Mouse (Mus musculus): ENCODE data around the gene Ankrd12. TPM values are rescaled to one million over a fixed set of nuclear protein-coding genes. Genes with fewer than 3 reads are reported as not detected.

Ankrd12 gene
- polyA plus RNA-seq, 1 experiment from 2014 or later = 26.0 TPM

DNA sequence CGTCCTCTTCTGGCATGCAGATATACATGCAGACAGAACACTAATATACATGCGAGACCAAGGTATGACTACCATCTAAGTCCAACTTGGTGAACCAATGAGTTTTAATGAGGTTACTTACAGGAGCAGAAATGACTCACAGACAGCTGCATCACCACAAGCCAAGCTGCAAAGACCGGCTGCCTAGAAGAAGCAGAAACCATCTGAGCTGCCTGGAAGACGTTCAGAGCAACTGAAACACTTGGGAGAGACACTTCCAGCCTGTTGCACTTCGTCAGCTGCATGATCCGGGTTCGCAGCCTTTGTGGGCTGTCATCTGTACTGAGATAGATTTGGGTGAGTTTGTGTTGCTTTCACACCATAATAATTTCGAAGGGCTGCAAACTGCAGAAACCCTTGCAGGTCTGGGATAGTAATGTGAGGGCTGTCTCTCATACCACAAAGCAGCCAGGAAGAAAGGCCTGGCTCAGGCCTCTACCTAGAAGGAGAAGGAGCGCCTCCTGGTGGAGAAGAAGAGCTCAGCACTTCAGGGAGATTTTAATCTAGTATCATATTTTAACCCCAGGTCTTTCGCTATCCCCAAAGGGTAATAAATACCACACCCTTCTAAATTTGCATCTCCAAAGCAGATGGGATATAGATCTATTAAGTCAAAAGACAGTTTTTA lies 29.8 kb upstream of the Ankrd12 start:
- H3K27ac ChIP-seq = no peak overlapping the region
- no peaks in the 10 kb centered on the region for H3K9me3 ChIP-seq (replicated peaks)
- no peak for ATAC-seq (replicated peaks; ENCODE audit: low FRiP score)
- WGBS = 55% methylated on average over 10 of the region's 10 CpGs
- no peak overlapping the region for H3K9ac ChIP-seq
- peaks cover 10% of the 10 kb centered on the region for H3K4me1 ChIP-seq
- H3K27me3 ChIP-seq = no peaks in the 10 kb centered on the region
- H3K36me3 ChIP-seq = no peaks in the 10 kb centered on the region
- no peak overlapping the region for H3K4me2 ChIP-seq
- H3K4me3 ChIP-seq (replicated peaks) = no peak overlapping the region

- Histone ChIP-seq H3K27me3 (no peaks in the 10 kb centered on the region), H3K9me3 (replicated peaks) (no peaks in the 10 kb centered on the region), H3K9ac (no peak overlapping the region), H3K4me2 (no peak overlapping the region), H3K27ac (no peak overlapping the region), H3K4me1 (peaks cover 17% of the 10 kb centered on the region), H3K4me3 (replicated peaks) (no peak overlapping the region), H3K36me3 (no peaks in the 10 kb centered on the region)
- 89% methylated on average over 7 of the region's 7 CpGs for WGBS
- ATAC-seq (replicated peaks; ENCODE audit: low FRiP score) = no peak
Observed at GRCm38 (mm10) chr17:66104076-66104475, 27.2 kb upstream of the Ankrd12 start.

DNA sequence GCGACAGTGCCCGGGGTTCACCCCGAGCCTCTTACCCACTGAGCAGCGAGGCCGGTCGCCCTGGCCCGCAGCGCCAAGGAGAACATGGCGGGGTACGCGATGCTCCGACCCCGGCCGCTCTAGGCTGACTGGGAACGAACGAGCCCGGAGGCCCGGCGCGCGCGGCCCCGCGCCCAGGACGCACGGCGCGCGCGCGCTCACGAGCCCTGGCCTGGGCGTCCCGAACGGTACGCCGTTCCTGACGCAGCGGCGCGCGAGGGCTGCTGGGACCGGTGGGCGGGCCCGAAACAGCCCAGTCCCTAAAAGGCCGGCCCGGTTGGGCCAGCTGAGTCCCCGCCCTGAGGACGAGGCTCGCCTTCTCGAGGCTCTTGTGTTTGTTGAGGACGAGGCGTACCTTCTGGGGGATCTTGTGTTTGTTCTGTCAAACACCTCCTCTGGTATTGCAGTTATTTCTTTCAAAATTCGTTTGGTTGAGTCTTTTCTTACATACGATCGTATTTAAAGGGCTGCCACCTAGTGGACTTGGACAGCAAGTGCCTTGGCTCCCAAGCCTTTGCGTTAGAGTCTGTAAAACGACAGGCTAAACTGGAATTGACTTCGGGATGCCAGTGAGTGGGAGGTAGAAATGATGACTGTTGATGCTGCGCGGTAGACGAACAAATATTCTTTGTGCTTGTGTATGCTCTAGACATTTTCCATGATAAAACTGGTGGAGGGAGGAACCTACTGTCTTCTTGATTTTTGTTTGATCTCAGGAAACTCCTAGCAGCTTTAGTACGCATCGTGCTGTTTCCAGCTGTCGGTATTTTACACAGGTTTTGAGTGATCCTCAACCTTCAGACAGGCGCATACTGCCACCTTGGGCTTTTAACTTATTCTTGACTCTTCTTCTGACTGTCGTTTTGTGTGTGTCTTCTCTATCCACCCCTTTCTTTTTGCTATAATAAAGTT lies 24.8 kb upstream of the Ankrd12 start, which contains the start of gene Ndufv2:
TSS of gene Ndufv2 (minus strand) at position 180 of the 951 bp plus-strand sequence.
- Histone ChIP-seq H3K9ac (peak within 1 kb of the TSS; percentile 78), H3K27ac (peak within 1 kb of the TSS; percentile 97), H3K4me3 (replicated peaks) (peak within 1 kb of the TSS; percentile 75), H3K9me3 (replicated peaks) (no peaks in the 10 kb centered on the region), H3K27me3 (no peaks in the 10 kb centered on the region), H3K4me1 (peaks cover 22% of the 10 kb centered on the region), H3K36me3 (0 out of 2 replicates have a peak, but pooled peaks cover 3% of the 10 kb centered on the region), H3K4me2 (peak within 1 kb of the TSS; percentile 76)
- peak; percentile 100 for ATAC-seq (replicated peaks; ENCODE audit: low FRiP score)
- WGBS = under 1% methylated on average over 61 of the region's 67 CpGs

- H3K27ac ChIP-seq = peak overlapping the region; percentile 97
- peak overlapping the region; percentile 76 for H3K4me2 ChIP-seq
- H3K4me3 ChIP-seq (replicated peaks) = peak overlapping the region; percentile 75
- H3K4me1 ChIP-seq = peaks cover 22% of the 10 kb centered on the region
- ATAC-seq (replicated peaks; ENCODE audit: low FRiP score) = no peak
- under 1% methylated on average over 41 of the region's 41 CpGs for WGBS
- H3K36me3 ChIP-seq = 0 out of 2 replicates have a peak, but pooled peaks cover 3% of the 10 kb centered on the region
- no peaks in the 10 kb centered on the region for H3K9me3 ChIP-seq (replicated peaks)
- peak overlapping the region; percentile 78 for H3K9ac ChIP-seq
- no peaks in the 10 kb centered on the region for H3K27me3 ChIP-seq
Observed at GRCm38 (mm10) chr17:66100566-66101379, 23.9 kb upstream of the Ankrd12 start.

DNA sequence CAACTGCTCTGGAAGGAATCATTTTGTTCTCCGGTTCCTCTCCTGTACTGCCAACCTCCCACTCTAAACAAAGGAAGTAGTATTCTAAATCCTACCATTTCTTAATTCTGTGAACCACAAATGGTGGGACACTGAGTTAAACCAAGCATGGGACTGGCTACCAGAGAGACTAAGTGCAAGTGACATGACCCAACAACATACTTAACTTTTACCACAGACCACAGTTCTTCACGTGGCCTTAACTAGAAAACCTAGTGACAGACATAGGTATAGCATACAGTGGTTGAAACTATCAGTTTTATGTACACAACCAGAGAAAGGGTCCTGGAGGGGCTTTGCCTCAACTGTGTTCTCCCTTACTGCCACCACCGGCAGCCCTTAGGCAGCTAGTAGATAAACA lies 15.8 kb upstream of the Ankrd12 start:
- H3K4me2 ChIP-seq = no peak overlapping the region
- WGBS = 88% methylated on average over 3 of the region's 3 CpGs
- H3K27ac ChIP-seq = no peak overlapping the region
- H3K9ac ChIP-seq = no peak overlapping the region
- H3K9me3 ChIP-seq (replicated peaks) = no peaks in the 10 kb centered on the region
- no peaks in the 10 kb centered on the region for H3K27me3 ChIP-seq
- no peak overlapping the region for H3K4me3 ChIP-seq (replicated peaks)
- H3K4me1 ChIP-seq = no peaks in the 10 kb centered on the region
- ATAC-seq (replicated peaks; ENCODE audit: low FRiP score) = no peak
- H3K36me3 ChIP-seq = peaks cover 37% of the 10 kb centered on the region

DNA sequence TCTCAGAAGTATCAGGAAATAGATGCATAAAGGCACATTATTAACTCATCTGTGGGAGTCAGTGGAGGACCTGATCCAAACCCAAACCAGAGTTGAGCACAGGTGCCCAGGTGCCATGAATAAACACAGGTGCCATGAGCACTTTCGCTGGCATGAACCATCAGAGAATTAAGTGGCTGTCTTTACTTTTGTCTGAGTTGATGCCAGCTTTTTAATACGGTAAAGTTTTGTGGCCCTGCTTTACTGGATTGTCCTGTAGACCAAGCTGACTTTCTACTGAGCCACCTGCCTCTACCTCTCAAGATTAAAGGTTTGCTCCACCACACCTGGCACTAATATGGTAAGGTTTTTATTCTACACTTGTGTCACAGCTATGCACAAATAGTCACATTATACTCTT lies 15.2 kb upstream of the Ankrd12 start:
- Histone ChIP-seq H3K4me3 (replicated peaks) (no peak overlapping the region), H3K9ac (no peak overlapping the region), H3K9me3 (replicated peaks) (no peaks in the 10 kb centered on the region), H3K27ac (no peak overlapping the region), H3K36me3 (peaks cover 41% of the 10 kb centered on the region), H3K27me3 (no peaks in the 10 kb centered on the region), H3K4me2 (no peak overlapping the region), H3K4me1 (no peaks in the 10 kb centered on the region)
- WGBS = 86% methylated on average over 2 of the region's 2 CpGs
- ATAC-seq (replicated peaks; ENCODE audit: low FRiP score) = no peak

- Histone ChIP-seq H3K4me2 (no peak overlapping the region), H3K27ac (no peak overlapping the region), H3K4me3 (replicated peaks) (no peak overlapping the region), H3K36me3 (peaks cover 45% of the 10 kb centered on the region), H3K9me3 (replicated peaks) (no peaks in the 10 kb centered on the region), H3K27me3 (no peaks in the 10 kb centered on the region), H3K4me1 (no peaks in the 10 kb centered on the region), H3K9ac (no peak overlapping the region)
- 87% methylated on average over 2 of the region's 2 CpGs for WGBS
- ATAC-seq (replicated peaks; ENCODE audit: low FRiP score) = no peak
Observed at GRCm38 (mm10) chr17:66091392-66091791, 14.5 kb upstream of the Ankrd12 start.

DNA sequence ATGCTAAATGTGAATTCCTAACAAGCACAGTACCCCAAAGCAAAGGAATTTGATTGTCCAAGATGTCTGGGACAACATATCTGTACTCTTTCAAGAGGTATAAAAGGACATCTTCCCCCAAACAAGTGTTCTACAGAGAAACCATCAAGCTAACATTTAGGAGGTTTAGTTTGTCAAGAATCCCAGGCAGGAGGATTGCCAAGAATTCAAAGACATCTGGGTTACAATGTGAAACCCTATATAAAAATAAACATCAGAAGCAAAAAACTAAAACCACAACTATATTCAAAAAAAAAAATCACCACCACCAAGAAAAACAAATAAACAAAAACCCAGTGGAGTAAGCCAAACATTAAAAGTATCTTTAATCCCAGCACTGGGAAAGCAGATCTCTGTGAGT lies 13.4 kb upstream of the Ankrd12 start:
- no peaks in the 10 kb centered on the region for H3K27me3 ChIP-seq
- H3K27ac ChIP-seq = no peak overlapping the region
- H3K9me3 ChIP-seq (replicated peaks) = no peaks in the 10 kb centered on the region
- no peak overlapping the region for H3K9ac ChIP-seq
- H3K4me3 ChIP-seq (replicated peaks) = no peak overlapping the region
- peaks cover 56% of the 10 kb centered on the region for H3K36me3 ChIP-seq
- ATAC-seq (replicated peaks; ENCODE audit: low FRiP score) = no peak
- no peak overlapping the region for H3K4me2 ChIP-seq
- H3K4me1 ChIP-seq = no peaks in the 10 kb centered on the region

- H3K36me3 ChIP-seq = peaks cover 75% of the 10 kb centered on the region
- no peak for ATAC-seq (replicated peaks; ENCODE audit: low FRiP score)
- 92% methylated on average over 1 of the region's 1 CpGs for WGBS
Observed at GRCm38 (mm10) chr17:66085038-66085437, 8.1 kb upstream of the Ankrd12 start.

GRCm38 (mm10) chr17:66084486-66084885 lies 7.6 kb upstream of the Ankrd12 start:
- peaks cover 77% of the 10 kb centered on the region for H3K36me3 ChIP-seq
- no peak for ATAC-seq (replicated peaks; ENCODE audit: low FRiP score)
- no peaks in the 10 kb centered on the region for H3K27me3 ChIP-seq
- H3K4me3 ChIP-seq (replicated peaks) = no peak overlapping the region
- no peak overlapping the region for H3K27ac ChIP-seq
- H3K9ac ChIP-seq = no peak overlapping the region
- no peak overlapping the region for H3K4me2 ChIP-seq
- 90% methylated on average over 1 of the region's 1 CpGs for WGBS
- no peaks in the 10 kb centered on the region for H3K9me3 ChIP-seq (replicated peaks)
- no peaks in the 10 kb centered on the region for H3K4me1 ChIP-seq

More at GRCm38 (mm10) chr17:66085038-66085437, 8.1 kb upstream of the Ankrd12 start:
- H3K27ac ChIP-seq = no peak overlapping the region
- no peak overlapping the region for H3K4me2 ChIP-seq
- no peaks in the 10 kb centered on the region for H3K27me3 ChIP-seq
- no peak overlapping the region for H3K4me3 ChIP-seq (replicated peaks)
- H3K9me3 ChIP-seq (replicated peaks) = no peaks in the 10 kb centered on the region
- no peaks in the 10 kb centered on the region for H3K4me1 ChIP-seq
- no peak overlapping the region for H3K9ac ChIP-seq

- no peaks in the 10 kb centered on the region for H3K27me3 ChIP-seq
- peak overlapping the region; percentile 84 for H3K4me2 ChIP-seq
- H3K4me3 ChIP-seq (replicated peaks) = peak overlapping the region; percentile 98
- peak; percentile 77 for ATAC-seq (replicated peaks; ENCODE audit: low FRiP score)
- peak overlapping the region; percentile 78 for H3K9ac ChIP-seq
- H3K27ac ChIP-seq = peak overlapping the region; percentile 91
- 1% methylated on average over 23 of the region's 23 CpGs for WGBS
- peaks cover 16% of the 10 kb centered on the region; the same call in 1 of the 2 replicates for H3K4me1 ChIP-seq
- H3K9me3 ChIP-seq (replicated peaks) = no peaks in the 10 kb centered on the region
- peaks cover 32% of the 10 kb centered on the region for H3K36me3 ChIP-seq
Observed at GRCm38 (mm10) chr17:66077437-66077850, 555 bp upstream of the Ankrd12 start.
